Mouse (Mus musculus) heart, adult 2 months (tissue): ENCODE data around the gene Hsd17b12.

Experiments used
- CTCF ChIP-seq: fragments of 200-600 bp; IDR thresholded peaks from 2 replicates; pipeline ENCODE4 v1.8.1; 2022; ENCODE audit warnings: antibody characterized with exemption, mild to moderate bottlenecking, moderate library complexity
- EP300 ChIP-seq: fragments of 200-500 bp; IDR thresholded peaks from 2 replicates; pipeline ENCODE4 v1.6.1; 2011; ENCODE audit warnings: low read depth, low read length, control low read depth; ENCODE audit not compliant: insufficient read depth
- POLR2A ChIP-seq: fragments of 200-500 bp; IDR thresholded peaks from 2 replicates; pipeline ENCODE4 v1.6.1; 2011; ENCODE audit warnings: mild to moderate bottlenecking, low read depth, low read length, control low read depth; ENCODE audit not compliant: insufficient read depth

GRCm38 (mm10) chr2:94162141-94162540 is 4.4 kb upstream of the Hsd17b12 start:
- no peak for TF ChIP-seq EP300
- TF ChIP-seq CTCF = no peak
- no peak for TF ChIP-seq POLR2A
